Mouse (Mus musculus): ENCODE measurements around the gene Slc38a11. TPM values are rescaled to one million over a fixed set of nuclear protein-coding genes. Genes with fewer than 3 reads are reported as not detected.

Gene Slc38a11
- polyA plus RNA-seq, 1 experiment from 2014 or later: not detected

DNA sequence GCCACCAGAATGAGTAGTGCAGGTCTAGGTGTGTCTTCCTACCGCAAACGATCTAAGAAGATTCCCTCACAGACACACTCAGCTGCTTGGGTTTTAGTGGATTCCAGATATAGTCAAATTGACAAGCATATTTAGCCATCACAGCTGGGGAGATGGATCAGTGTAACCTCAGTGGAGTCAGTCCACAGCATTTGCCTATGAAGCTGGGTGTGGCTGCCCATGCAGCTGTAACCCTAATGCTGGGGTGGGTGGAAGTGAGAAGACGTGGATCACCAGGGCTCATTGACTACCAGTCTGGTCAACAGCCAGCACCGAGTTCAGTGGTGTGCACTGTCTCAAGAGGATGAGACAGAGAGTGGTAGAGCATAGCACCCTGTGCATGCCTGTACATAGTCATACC, 74.1 kb downstream of the Slc38a11 start:
- H3K27ac ChIP-seq: no peak overlapping the region
- no peaks in the 10 kb centered on the region for H3K36me3 ChIP-seq (ENCODE audit: inconsistent target)
- no peaks in the 10 kb centered on the region for H3K79me2 ChIP-seq (ENCODE audit: inconsistent target)
- 83% methylated on average over 4 of the region's 4 CpGs for WGBS (ENCODE audit: missing documents)
- H3K4me3 ChIP-seq (ENCODE audit: inconsistent target): no peak overlapping the region

DNA sequence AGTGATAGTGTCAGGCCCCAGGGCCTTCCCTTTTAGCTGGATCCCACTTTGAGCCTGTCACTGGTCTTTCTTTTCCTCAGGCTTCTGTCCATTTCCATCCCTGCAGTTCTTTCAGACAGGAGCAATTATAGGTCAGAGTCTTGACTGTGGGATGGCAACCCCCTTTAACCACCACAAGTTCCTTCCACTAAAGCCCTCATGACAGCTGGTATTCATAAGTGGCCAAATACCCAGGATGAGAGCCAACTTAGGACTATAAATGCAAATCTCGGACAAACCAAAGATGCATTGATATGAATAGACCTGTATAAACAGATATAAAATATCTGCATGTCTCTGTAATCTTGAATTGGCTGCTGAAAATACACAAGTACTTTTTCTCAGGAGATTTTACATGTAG, 75.1 kb downstream of the Slc38a11 start:
- Histone ChIP-seq H3K4me3 (ENCODE audit: inconsistent target) (no peak overlapping the region), H3K27ac (no peak overlapping the region), H3K79me2 (ENCODE audit: inconsistent target) (no peaks in the 10 kb centered on the region), H3K36me3 (ENCODE audit: inconsistent target) (no peaks in the 10 kb centered on the region)
- 56% methylated on average over 1 of the region's 1 CpGs for WGBS (ENCODE audit: missing documents)

DNA sequence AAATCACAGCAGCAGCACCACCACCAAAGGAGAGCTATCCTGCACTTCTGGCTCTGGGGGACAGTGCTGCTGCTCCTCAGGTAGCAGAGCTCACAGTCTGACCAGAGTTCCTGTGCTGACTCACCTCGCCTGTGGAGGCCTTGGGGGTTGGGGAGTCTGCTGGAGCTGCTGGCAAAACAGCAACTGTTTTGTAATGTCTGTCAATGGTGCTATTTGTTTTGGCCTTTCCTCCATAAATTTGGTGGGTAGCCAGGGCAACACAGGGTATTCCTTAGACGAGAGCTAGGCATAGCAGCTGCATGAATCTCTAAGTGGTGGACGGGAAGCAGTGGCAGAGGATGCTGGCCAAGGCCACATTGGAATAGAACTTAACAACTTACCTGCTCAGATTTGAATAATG, 78.5 kb downstream of the Slc38a11 start:
- Histone ChIP-seq H3K27ac (no peak overlapping the region), H3K36me3 (ENCODE audit: inconsistent target) (no peaks in the 10 kb centered on the region), H3K79me2 (ENCODE audit: inconsistent target) (no peaks in the 10 kb centered on the region), H3K4me3 (ENCODE audit: inconsistent target) (no peak overlapping the region)
- 52% methylated on average over 3 of the region's 3 CpGs for WGBS (ENCODE audit: missing documents)

DNA sequence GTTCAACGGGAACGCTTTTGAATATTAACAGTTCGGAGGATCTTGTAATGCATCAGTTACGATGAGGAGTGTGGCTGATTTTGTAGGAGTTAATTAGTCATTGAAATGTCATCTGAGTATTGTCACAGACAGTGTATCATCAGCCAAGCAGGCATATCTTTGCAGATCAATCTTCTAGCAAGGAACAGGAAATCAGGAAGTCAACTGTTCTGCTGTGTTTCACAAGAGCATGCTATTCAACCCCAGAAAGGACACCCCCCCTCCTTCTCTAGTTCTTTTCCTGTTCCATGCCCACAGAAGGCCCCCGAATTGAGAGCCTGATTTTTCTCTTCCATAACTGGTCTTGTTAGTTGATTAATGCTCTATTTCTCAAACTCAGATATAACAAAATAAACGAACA, 80.9 kb downstream of the Slc38a11 start:
- Histone ChIP-seq H3K4me3 (ENCODE audit: inconsistent target) (no peak overlapping the region), H3K27ac (no peak overlapping the region), H3K79me2 (ENCODE audit: inconsistent target) (no peaks in the 10 kb centered on the region), H3K36me3 (ENCODE audit: inconsistent target) (no peaks in the 10 kb centered on the region)
- 46% methylated on average over 6 of the region's 6 CpGs for WGBS (ENCODE audit: missing documents)

DNA sequence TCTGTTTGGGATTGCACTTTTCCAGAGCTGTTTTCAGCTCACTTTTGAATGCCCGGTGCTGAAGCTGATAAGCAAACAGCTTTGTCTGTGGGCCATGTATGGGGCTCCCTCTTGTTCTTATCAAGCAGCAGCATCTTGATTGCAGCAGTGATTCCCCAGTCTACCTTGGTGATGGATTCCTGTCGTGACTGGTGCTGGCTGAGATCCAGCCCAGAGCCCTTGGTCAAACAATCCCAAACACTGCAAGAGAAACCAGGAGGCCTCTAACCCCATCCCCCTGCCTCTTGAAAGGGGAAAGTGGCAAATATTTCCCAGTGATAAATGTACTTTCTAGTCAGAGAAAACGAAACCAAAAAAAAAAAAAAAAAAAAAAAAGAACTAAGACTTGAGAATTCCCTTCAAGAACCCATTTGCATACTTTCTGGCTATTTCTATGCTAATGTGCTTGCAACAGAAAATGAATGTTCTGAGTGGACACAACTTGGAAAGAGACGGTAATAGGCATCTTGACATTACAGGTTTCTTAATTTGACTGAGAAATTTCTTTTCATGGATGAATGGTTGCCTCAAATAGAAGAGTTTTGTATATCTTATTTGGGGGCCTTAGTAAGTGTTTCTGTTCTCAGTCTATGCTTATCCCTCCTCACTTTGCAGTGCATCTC, 84.7 kb downstream of the Slc38a11 start:
- H3K36me3 ChIP-seq (ENCODE audit: inconsistent target): no peaks in the 10 kb centered on the region
- H3K79me2 ChIP-seq (ENCODE audit: inconsistent target): no peaks in the 10 kb centered on the region
- WGBS (ENCODE audit: missing documents): 33% methylated on average over 4 of the region's 4 CpGs
- H3K27ac ChIP-seq: no peak overlapping the region
- H3K4me3 ChIP-seq (ENCODE audit: inconsistent target): no peak overlapping the region

DNA sequence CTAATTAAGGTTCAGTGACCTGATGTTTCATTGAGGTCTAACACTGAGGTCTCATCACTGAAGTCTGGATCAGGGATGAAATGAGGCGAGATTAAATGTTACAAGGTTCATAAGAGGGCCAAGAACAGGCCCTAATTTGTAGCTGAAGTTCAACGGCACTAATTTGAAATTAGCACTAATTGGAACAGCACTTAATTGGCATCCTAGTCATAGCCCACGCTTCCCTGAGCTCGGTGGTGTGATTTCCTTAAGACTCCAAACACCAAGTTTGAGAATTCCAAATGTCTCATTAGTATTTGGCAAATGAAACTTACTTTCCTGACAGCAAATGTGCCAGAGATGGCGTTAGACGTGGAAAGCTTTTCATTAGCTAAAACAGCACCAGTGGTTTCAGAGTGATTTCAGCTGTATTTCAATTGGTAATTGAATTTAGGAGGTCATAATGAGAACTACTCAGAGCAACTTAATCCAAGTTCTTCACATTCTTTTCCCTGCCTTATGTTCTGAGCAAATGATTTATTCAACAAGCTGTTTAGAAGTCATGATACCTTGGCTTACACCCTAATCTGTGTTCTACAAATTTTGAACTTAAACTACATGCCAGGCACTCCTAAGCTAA, 88.3 kb downstream of the Slc38a11 start:
- 93% methylated on average over 6 of the region's 6 CpGs for WGBS (ENCODE audit: missing documents)
- H3K27ac ChIP-seq: no peak overlapping the region
- no peak overlapping the region for H3K4me3 ChIP-seq (ENCODE audit: inconsistent target)
- H3K79me2 ChIP-seq (ENCODE audit: inconsistent target): no peaks in the 10 kb centered on the region
- H3K36me3 ChIP-seq (ENCODE audit: inconsistent target): no peaks in the 10 kb centered on the region

DNA sequence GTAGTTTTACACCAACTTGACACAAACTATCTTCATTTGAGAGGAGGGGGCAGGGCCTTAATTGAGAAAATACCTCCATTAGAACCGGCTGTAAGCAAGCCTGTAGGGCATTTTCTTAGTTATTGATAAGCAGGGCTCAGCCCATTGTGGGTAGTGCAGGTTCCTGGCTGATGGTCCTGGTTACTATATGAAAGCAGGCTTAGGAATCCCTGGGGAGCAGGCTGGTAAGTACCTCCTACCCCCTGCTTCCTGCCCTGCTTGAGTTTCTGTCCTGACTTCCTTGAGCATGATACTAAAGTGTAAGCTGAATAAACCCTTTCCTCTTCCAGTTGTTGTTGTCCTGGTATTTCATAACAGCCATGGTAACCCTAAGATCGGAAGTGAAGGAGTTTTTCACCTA, 89.9 kb downstream of the Slc38a11 start:
- Histone ChIP-seq H3K27ac (no peak overlapping the region), H3K4me3 (ENCODE audit: inconsistent target) (no peak overlapping the region), H3K79me2 (ENCODE audit: inconsistent target) (no peaks in the 10 kb centered on the region), H3K36me3 (ENCODE audit: inconsistent target) (no peaks in the 10 kb centered on the region)
- WGBS (ENCODE audit: missing documents): 85% methylated on average over 2 of the region's 2 CpGs

DNA sequence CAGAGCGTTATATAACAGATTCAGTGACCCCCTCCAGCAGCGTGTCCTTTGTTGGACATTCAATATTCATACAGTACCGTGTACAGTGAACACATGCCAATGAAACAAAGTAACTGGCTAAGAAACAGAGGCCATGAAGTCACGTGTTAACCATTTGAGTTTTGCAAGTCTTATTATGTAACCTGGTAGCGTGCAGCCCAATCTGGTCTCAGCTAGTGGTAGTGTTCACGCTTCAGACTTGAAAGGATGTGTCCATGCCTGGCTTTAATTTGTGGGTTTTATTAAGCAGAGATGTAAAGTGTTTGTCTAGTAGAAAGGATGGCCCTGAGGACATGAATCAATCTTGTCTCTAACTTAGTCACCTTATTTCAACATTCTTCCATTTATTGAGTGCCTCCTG, 95.1 kb downstream of the Slc38a11 start:
- no peaks in the 10 kb centered on the region for H3K79me2 ChIP-seq (ENCODE audit: inconsistent target)
- no peak overlapping the region for H3K4me3 ChIP-seq (ENCODE audit: inconsistent target)
- H3K27ac ChIP-seq: no peak overlapping the region
- H3K36me3 ChIP-seq (ENCODE audit: inconsistent target): no peaks in the 10 kb centered on the region
- WGBS (ENCODE audit: missing documents): 88% methylated on average over 6 of the region's 6 CpGs

DNA sequence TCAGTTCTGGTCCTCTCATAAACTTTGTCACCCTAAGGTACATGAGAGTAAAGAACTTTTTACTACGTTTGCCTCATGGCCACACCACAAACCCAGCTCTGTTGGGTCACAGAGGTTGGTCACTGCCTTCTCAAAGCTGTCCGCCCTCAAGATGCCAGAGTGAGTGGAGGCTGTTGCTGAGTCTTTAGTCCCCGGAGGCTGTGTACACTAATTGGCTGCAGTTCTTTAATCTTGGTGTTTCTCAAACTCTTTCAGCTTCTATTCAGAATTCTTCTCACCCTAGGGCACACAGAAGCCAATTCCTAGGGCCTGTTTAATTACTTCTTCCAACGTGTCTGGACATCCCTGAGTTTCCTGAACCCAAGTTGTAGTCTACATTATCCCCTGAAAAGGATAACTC, 96.0 kb downstream of the Slc38a11 start:
- WGBS (ENCODE audit: missing documents): 89% methylated on average over 4 of the region's 4 CpGs
- no peaks in the 10 kb centered on the region for H3K36me3 ChIP-seq (ENCODE audit: inconsistent target)
- H3K4me3 ChIP-seq (ENCODE audit: inconsistent target): no peak overlapping the region
- H3K27ac ChIP-seq: no peak overlapping the region
- H3K79me2 ChIP-seq (ENCODE audit: inconsistent target): no peaks in the 10 kb centered on the region

DNA sequence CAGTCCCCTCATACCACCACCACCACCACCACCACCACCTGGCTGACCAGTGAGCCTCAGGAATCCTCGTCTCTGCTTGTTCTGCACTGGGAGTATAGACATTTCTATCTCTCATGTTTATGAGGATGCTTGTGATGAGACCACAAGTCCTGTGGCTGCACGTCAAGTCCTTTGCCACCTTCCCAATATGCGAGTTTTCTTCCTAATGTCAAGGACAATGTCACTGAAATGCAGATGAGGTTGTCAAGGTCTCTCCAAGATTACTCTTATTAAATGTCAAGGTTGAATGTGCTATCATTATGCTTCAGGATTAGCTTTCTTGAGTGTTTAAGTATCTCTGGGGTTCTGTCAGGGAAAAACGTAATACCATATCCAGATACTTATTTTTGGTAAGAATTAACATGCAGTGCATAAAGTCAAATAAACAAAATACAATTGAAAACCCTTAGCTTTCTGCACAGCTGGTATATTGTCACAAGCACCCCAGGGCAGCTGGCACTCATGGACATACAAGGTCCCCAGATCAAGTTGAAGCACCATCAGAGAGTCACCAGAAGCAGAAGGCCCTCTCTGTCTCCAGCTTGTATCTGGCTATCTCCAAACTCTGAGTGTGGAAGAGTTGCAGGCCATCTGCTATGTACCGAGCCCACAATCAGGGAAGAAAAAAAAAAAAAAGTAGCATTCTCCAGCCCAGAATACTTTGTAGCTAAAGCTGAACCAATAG, 97.1 kb downstream of the Slc38a11 start:
- Histone ChIP-seq H3K36me3 (ENCODE audit: inconsistent target) (no peaks in the 10 kb centered on the region), H3K27ac (no peak overlapping the region), H3K79me2 (ENCODE audit: inconsistent target) (no peaks in the 10 kb centered on the region), H3K4me3 (ENCODE audit: inconsistent target) (no peak overlapping the region)
- 83% methylated on average over 5 of the region's 5 CpGs for WGBS (ENCODE audit: missing documents)

Other genes starting within 250 kb of the Slc38a11 start
- 0.34 to 0.47 TPM (median 0.40 TPM) in 3 replicates for gene Cobll1, start 124.6 kb downstream of the Slc38a11 start, polyA plus RNA-seq (2018)
- 0.05 TPM in 1 of 3 replicates, not detected in the others for gene Scn3a, start 203.6 kb upstream of the Slc38a11 start, polyA plus RNA-seq (2018)

Measured in macrophage (primary cell).